Mouse (Mus musculus): ENCODE data around the gene Fbxl15.

- no peak for TF ChIP-seq GATA1 (IDR thresholded peaks at IDR 0.05; ENCODE audit: low read length)
- no peak for TF ChIP-seq TAL1 (IDR thresholded peaks at IDR 0.05; ENCODE audit: low read length)
Observed at GRCm38 (mm10) chr19:46327531-46328064, 386 bp upstream of the Fbxl15 start.

Data from erythroblast, embryonic 14.5 days (primary cell).